Mouse (Mus musculus) spleen, adult 2 months (tissue): ENCODE data around the gene Cfap206. TPM values are rescaled to one million over a fixed set of nuclear protein-coding genes. Genes with fewer than 3 reads are reported as not detected.
A peak's percentile ranks its signal among the peaks of the same experiment; 100 is the strongest.
"Not testable (repeated sequence)": the region's sequence is repeated elsewhere in the genome, so short reads cannot be mapped to it uniquely, and the experiment has no call there.

Source experiments
- DNase-seq, 2 experiments: peaks; one replicate each; pipeline versions ENCODE4 v3.0.0 to v3.0.0-alpha.2; 2012 to 2021; ENCODE audit warnings: low spot score in 2 of 2, low read depth in 1 of 2
- H3K27ac ChIP-seq: fragments of 200-500 bp; 2 replicates; pipeline ENCODE4 v1.5.1; 2012; ENCODE audit warnings: low read length, inconsistent platforms; ENCODE audit not compliant: insufficient read depth
- H3K27me3 ChIP-seq: fragments of 200-500 bp; 2 replicates; pipeline ENCODE4 v1.6.1; 2012; ENCODE audit warnings: mild to moderate bottlenecking, moderate library complexity, low read length, inconsistent platforms; ENCODE audit not compliant: control insufficient read depth, insufficient read depth
- H3K36me3 ChIP-seq: fragments of 200-500 bp; 2 replicates; pipeline ENCODE4 v1.6.1; 2012; ENCODE audit warnings: mild to moderate bottlenecking, low read length, inconsistent platforms; ENCODE audit not compliant: control insufficient read depth, insufficient read depth
- H3K4me1 ChIP-seq: fragments of 200-500 bp; 2 replicates; pipeline ENCODE4 v1.6.1; 2011; ENCODE audit warnings: inconsistent platforms; ENCODE audit not compliant: control insufficient read depth, insufficient read depth, insufficient read length
- H3K4me3 ChIP-seq: fragments of 200-500 bp; 2 replicates; pipeline ENCODE4 v1.5.1; 2011; ENCODE audit warnings: mild to moderate bottlenecking, inconsistent platforms; ENCODE audit not compliant: insufficient read depth, insufficient read length; ENCODE audit errors: extremely low read depth
- CTCF ChIP-seq: fragments of 200-500 bp; IDR thresholded peaks from 2 replicates; pipeline ENCODE4 v1.5.1; 2011; ENCODE audit warnings: mild to moderate bottlenecking, inconsistent platforms; ENCODE audit not compliant: insufficient read depth, insufficient read length, insufficient replicate concordance; ENCODE audit errors: extremely low read depth
- POLR2A ChIP-seq: fragments of 200-500 bp; IDR thresholded peaks from 2 replicates; pipeline ENCODE4 v1.6.1; 2011; ENCODE audit warnings: low read depth, low read length, inconsistent platforms
- WGBS: fragments of 180-500 bp; shearing (Covaris S2); methylation state at CpG from one replicate; pipeline ENCODE4 v1.1.7; 2018; 5-methylcytosine and 5-hydroxymethylcytosine counted together
- polyA plus RNA-seq: library from polyadenylated mRNA; depleted of rRNA; stranded (reverse); fragments of >200 nt; gene quantifications from 2 replicates; pipeline ENCODE4 v1.2.3, GENCODE M21; 2012; rRNA removed

The Cfap206 gene
- polyA plus RNA-seq: not detected in 2 replicates

- DNase-seq: peak in 1 of 2 experiments; percentile 18
- H3K4me1 ChIP-seq: peaks cover 5% of the 10 kb centered on the region; the same call in 1 of the 2 replicates
- H3K27me3 ChIP-seq: peaks cover 5% of the 10 kb centered on the region
- TF ChIP-seq CTCF: no peak
- no peak for TF ChIP-seq POLR2A
- peak within 1 kb of the TSS; percentile 43; the same call in 1 of the 2 replicates for H3K4me3 ChIP-seq
- no peak within 1 kb of the TSS for H3K27ac ChIP-seq
- H3K36me3 ChIP-seq: no peaks in the 10 kb centered on the region
- WGBS: 1% methylated on average over 38 of the region's 38 CpGs
These were observed at the start of gene Cfap206 for GRCm38 (mm10) chr4:34729851-34730341. Cfap206 (minus strand) TSS chr4:34730206.

GRCm38 (mm10) chr4:34777677-34778527 lies 47.9 kb upstream of the Cfap206 start, which contains the start of gene Smim8:
Smim8 (minus strand) TSS chr4:34778423.
- H3K36me3 ChIP-seq: no peaks in the 10 kb centered on the region
- peak; percentile 73 to 84 for DNase-seq
- peaks cover 2% of the 10 kb centered on the region; the same call in 1 of the 2 replicates for H3K4me1 ChIP-seq
- peak within 1 kb of the TSS; percentile 61 for H3K27ac ChIP-seq
- no peaks in the 10 kb centered on the region for H3K27me3 ChIP-seq
- 5% methylated on average over 40 of the region's 40 CpGs for WGBS
- peak within 1 kb of the TSS; percentile 74 for H3K4me3 ChIP-seq
- TF ChIP-seq CTCF (peak; percentile 81), POLR2A (peak; percentile 65)

GRCm38 (mm10) chr4:34771652-34772371 lies 41.8 kb upstream of the Cfap206 start:
- Histone ChIP-seq H3K4me3 (no peak overlapping the region), H3K36me3 (peaks cover 15% of the 10 kb centered on the region), H3K27me3 (no peaks in the 10 kb centered on the region), H3K27ac (no peak overlapping the region), H3K4me1 (no peaks in the 10 kb centered on the region)
- WGBS: 91% methylated on average over 8 of the region's 8 CpGs
- TF ChIP-seq POLR2A (no peak), CTCF (no peak)
- no peak for DNase-seq

GRCm38 (mm10) chr4:34756163-34756562 lies 26.2 kb upstream of the Cfap206 start, which contains the start of gene Gm136:
Gm136 (minus strand) TSS chr4:34756263.
- no peak for TF ChIP-seq CTCF
- TF ChIP-seq POLR2A: no peak
- Histone ChIP-seq H3K27me3 (no peaks in the 10 kb centered on the region), H3K4me1 (no peaks in the 10 kb centered on the region), H3K4me3 (no peak within 1 kb of the TSS), H3K36me3 (no peaks in the 10 kb centered on the region), H3K27ac (no peak within 1 kb of the TSS)
- 30% methylated on average over 1 of the region's 1 CpGs for WGBS
- no peak for DNase-seq

- Histone ChIP-seq H3K27ac (no peak overlapping the region), H3K4me3 (no peak overlapping the region), H3K36me3 (no peaks in the 10 kb centered on the region), H3K4me1 (no peaks in the 10 kb centered on the region), H3K27me3 (no peaks in the 10 kb centered on the region)
- TF ChIP-seq POLR2A: no peak
- TF ChIP-seq CTCF: no peak
- WGBS: 56% methylated on average over 6 of the region's 6 CpGs
- DNase-seq: no peak
These were observed 19.2 kb upstream of the Cfap206 start for GRCm38 (mm10) chr4:34749236-34749635.

GRCm38 (mm10) chr4:34734461-34734860 lies 4.5 kb upstream of the Cfap206 start:
- peaks cover 5% of the 10 kb centered on the region for H3K27me3 ChIP-seq
- no peak overlapping the region for H3K4me3 ChIP-seq
- TF ChIP-seq CTCF (no peak), POLR2A (no peak)
- peaks cover 5% of the 10 kb centered on the region; the same call in 1 of the 2 replicates for H3K4me1 ChIP-seq
- H3K36me3 ChIP-seq: no peaks in the 10 kb centered on the region
- no peak for DNase-seq
- WGBS: 82% methylated on average over 3 of the region's 3 CpGs
- H3K27ac ChIP-seq: no peak overlapping the region

GRCm38 (mm10) chr4:34733415-34733814 lies 3.4 kb upstream of the Cfap206 start:
- not testable (repeated sequence) for H3K27ac ChIP-seq, H3K4me1 ChIP-seq, DNase-seq, H3K27me3 ChIP-seq, H3K4me3 ChIP-seq, H3K36me3 ChIP-seq
- WGBS: 17% methylated on average over 2 of the region's 2 CpGs

- not testable (repeated sequence) for DNase-seq, H3K27ac ChIP-seq, H3K4me3 ChIP-seq, H3K4me1 ChIP-seq, H3K36me3 ChIP-seq, H3K27me3 ChIP-seq
- 86% methylated on average over 3 of the region's 3 CpGs for WGBS
These were observed 4.3 kb downstream of the Cfap206 start for GRCm38 (mm10) chr4:34725710-34726109.
